Mouse (Mus musculus) liver, embryonic 12.5 days (tissue): ENCODE data around the gene Gm4792. TPM values are rescaled to one million over a fixed set of nuclear protein-coding genes. Genes with fewer than 3 reads are reported as not detected.
A peak's percentile ranks its signal among the peaks of the same experiment; 100 is the strongest.

Experiments
- ATAC-seq: fragments of 200-750 bp; cut with Nextera tagmentation; 2 replicates; pipeline ENCODE4 v1.8.0; 2017; ENCODE audit warnings: moderate number of reproducible peaks, mild to moderate bottlenecking, moderate library complexity
- H3K27ac ChIP-seq: fragments of 300-500 bp; sonication (generic); 2 replicates; pipeline ENCODE4 v1.5.1; 2016; ENCODE audit warnings: mild to moderate bottlenecking
- H3K27me3 ChIP-seq: fragments of 300-500 bp; sonication (generic); replicated peaks from 2 replicates; pipeline ENCODE4 v1.6.1; 2016; ENCODE audit warnings: mild to moderate bottlenecking, moderate library complexity
- H3K36me3 ChIP-seq: fragments of 300-500 bp; sonication (generic); 2 replicates; pipeline ENCODE4 v1.6.1; 2016; ENCODE audit warnings: mild to moderate bottlenecking, moderate library complexity
- H3K4me1 ChIP-seq: fragments of 300-500 bp; sonication (generic); 2 replicates; pipeline ENCODE4 v1.6.1; 2016
- H3K4me2 ChIP-seq: fragments of 300-500 bp; sonication (generic); 2 replicates; pipeline ENCODE4 v1.6.1; 2016; ENCODE audit warnings: mild to moderate bottlenecking, moderate library complexity
- H3K4me3 ChIP-seq: fragments of 300-500 bp; sonication (generic); 2 replicates; pipeline ENCODE4 v1.5.1; 2016; ENCODE audit warnings: mild to moderate bottlenecking, moderate library complexity
- H3K9ac ChIP-seq: fragments of 300-500 bp; sonication (generic); 2 replicates; pipeline ENCODE4 v1.6.1; 2016; ENCODE audit warnings: mild to moderate bottlenecking, moderate library complexity
- H3K9me3 ChIP-seq: fragments of 300-500 bp; sonication (generic); replicated peaks from 2 replicates; pipeline ENCODE4 v1.6.1; 2016; ENCODE audit warnings: mild to moderate bottlenecking, moderate library complexity
- WGBS: fragments of 180-500 bp; shearing (Covaris S2); methylation state at CpG from one replicate; pipeline ENCODE4 v1.1.7; 2016; ENCODE audit not compliant: insufficient replicate concordance; 5-methylcytosine and 5-hydroxymethylcytosine counted together
- polyA plus RNA-seq: library from polyadenylated mRNA; unstranded; fragments of >200 nt; fragmentation: Nextera tagmentation; extraction: Ambion mirVana; gene quantifications from 2 replicates; pipeline ENCODE4 v1.2.1, GENCODE M21; 2016

The Gm4792 gene
- polyA plus RNA-seq, 1 experiment from 2014 or later, result not detected

DNA sequence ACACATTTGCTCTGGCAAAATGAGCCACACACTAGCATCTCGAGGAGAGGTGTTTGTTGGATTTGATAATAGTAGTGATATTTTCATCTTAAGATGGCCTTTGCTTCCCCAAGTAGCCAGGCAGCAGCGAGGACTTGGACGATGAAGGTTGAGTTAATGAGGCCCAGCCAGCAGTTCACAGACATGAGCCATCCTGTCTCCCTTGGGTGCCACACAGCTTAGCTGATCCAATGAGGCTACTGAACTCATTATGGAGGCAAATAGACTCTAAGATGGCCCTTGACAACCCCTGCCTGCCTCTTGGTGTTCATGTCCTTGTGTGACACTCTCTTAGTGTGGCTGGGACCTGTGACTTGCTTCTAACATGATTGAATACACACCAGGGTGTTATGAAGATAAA lies 43.7 kb downstream of the Gm4792 start:
- ATAC-seq, result no peak
- Histone ChIP-seq H3K36me3 (no peaks in the 10 kb centered on the region), H3K9ac (no peak overlapping the region), H3K9me3 (no peaks in the 10 kb centered on the region), H3K27me3 (peaks cover 4% of the 10 kb centered on the region; the same call in 1 of the 2 replicates), H3K4me3 (no peak overlapping the region), H3K4me2 (no peak overlapping the region), H3K4me1 (peaks cover 21% of the 10 kb centered on the region), H3K27ac (no peak overlapping the region)
- WGBS, result 67% methylated on average over 3 of the region's 3 CpGs

DNA sequence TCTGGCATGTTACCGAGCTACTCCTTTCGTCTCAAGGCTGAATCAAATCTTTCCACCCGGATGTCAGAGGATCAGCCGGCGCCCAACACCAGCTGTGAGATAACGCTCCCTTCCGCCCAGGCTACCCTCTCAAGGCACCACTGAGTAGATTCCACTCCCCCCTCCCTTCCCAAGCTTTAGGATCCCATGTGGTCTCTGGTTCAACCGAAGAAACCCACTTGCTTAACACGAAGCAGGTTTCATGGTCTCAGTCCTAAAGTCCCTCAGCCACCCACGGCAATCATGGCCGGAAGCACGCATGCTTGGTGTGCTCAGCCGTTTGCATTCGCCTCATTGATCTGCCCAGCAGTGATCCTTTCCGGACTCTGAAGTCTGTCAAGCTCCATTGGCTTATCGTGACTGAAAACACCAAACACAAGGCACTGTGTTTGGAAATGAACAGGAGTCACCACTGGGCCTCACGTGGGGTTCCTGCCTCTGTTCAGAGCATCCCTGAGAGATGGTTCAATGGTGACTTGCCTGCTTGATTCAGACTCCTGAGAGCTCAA lies 45.2 kb downstream of the Gm4792 start:
- no peak overlapping the region for H3K9ac ChIP-seq
- WGBS, result 58% methylated on average over 17 of the region's 17 CpGs
- no peak overlapping the region for H3K4me3 ChIP-seq
- peaks cover 4% of the 10 kb centered on the region; the same call in 1 of the 2 replicates for H3K27me3 ChIP-seq
- H3K4me1 ChIP-seq, result peaks cover 35% of the 10 kb centered on the region
- H3K27ac ChIP-seq, result no peak overlapping the region
- H3K36me3 ChIP-seq, result no peaks in the 10 kb centered on the region
- H3K4me2 ChIP-seq, result no peak overlapping the region
- no peaks in the 10 kb centered on the region for H3K9me3 ChIP-seq
- no peak for ATAC-seq

DNA sequence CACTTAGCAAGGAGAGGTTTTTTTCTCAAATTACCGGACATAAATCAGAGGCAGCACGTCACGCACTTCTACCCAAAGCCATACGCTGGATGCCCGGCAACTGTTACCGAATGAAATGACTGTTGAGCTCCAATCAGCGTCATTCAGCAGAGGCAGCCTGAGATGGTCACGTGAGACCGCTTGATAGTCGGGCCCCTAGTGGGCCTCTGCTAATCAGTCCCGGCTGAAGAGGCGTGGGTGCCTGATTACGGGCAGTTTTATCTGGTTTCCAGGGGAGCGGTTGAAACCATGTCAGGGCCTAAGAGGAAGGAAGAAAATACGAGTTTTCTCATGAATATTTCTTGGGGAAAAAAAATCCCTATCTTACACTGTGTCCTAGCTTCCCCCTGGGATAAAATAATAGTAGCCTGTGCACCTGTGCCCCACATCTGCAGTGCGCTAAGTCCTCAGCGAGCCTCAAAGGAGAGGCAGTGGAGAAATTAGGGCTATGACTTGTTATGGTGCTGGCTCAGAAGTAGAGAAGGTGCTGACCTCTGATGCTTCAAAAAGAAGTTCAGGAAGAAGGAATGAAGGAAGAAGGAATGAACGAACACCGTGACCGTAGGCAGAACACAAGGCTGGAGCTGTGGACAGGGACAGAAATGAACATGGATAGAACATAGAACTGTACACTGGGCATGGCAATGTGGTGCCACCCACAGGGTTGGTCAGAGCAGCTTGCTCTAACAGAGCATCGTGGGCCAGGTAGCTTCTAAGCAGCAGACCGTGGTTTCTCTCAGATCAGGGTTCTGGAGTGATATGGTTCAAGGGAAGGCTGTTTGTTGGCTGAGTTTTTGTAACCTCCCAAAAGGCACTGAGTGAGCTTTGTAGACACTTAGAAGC lies 48.7 kb downstream of the Gm4792 start:
- Histone ChIP-seq H3K4me2 (peak overlapping the region; percentile 55), H3K9ac (no peak overlapping the region), H3K4me3 (no peak overlapping the region), H3K36me3 (no peaks in the 10 kb centered on the region), H3K27me3 (peaks cover 10% of the 10 kb centered on the region; the same call in 1 of the 2 replicates), H3K27ac (peak overlapping the region; percentile 73), H3K4me1 (peaks cover 38% of the 10 kb centered on the region), H3K9me3 (0 out of 2 replicates have a peak, but pooled peaks cover 4% of the 10 kb centered on the region)
- WGBS, result 22% methylated on average over 22 of the region's 22 CpGs
- peak; percentile 97 for ATAC-seq

DNA sequence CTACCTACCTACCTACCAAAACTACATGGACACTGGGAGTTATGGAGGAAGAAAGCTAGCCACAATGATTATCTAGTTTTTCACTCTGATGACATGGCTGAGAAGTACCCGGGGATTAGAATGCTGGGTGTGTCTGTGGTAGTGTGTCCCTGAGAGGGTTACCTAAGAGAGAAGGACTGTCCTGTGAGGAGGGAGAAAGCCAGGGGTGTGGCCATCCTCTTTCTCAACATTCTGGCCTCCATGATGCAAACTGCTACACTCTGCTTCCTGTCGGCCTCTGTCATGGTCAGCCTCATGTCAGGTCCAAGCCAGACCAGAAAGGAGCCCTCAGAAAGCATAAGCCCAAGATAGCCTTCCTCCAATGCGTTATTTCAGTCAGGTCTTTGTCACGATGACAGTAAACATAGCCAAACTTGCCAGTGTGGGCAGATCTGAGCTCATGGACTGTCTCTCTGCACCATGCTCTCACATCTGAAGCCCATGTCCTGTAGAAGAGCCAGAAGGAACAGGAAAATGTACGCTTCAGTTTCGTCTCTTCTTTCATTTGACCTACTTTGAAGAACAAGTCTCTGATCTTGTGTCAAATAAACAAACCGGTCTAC lies 50.7 kb downstream of the Gm4792 start:
- Histone ChIP-seq H3K4me3 (no peak overlapping the region), H3K27ac (no peak overlapping the region), H3K36me3 (no peaks in the 10 kb centered on the region), H3K27me3 (peaks cover 10% of the 10 kb centered on the region; the same call in 1 of the 2 replicates), H3K9ac (no peak overlapping the region), H3K4me2 (no peak overlapping the region), H3K4me1 (peaks cover 35% of the 10 kb centered on the region), H3K9me3 (0 out of 2 replicates have a peak, but pooled peaks cover 4% of the 10 kb centered on the region)
- ATAC-seq, result no peak
- WGBS, result 72% methylated on average over 7 of the region's 7 CpGs

Other genes with a start within 250 kb of the Gm4792 start
- gene Nr2c1, start 150.7 kb downstream of the Gm4792 start, polyA plus RNA-seq, result 4.1 and 4.2 TPM in 2 replicates
- 282 and 291 TPM in 2 replicates for gene Ndufa12, start 100.0 kb downstream of the Gm4792 start, polyA plus RNA-seq
- 3.3 and 3.7 TPM in 2 replicates for gene Tmcc3, start 13.2 kb upstream of the Gm4792 start, polyA plus RNA-seq